Mouse (Mus musculus): ENCODE measurements at regions not wholly inside any gene's neighbourhood (a gene's known extent, or its start where the extent isn't known, plus 50 kb on each side); places are given as distances from the start of the nearest gene placed in this dataset.

GRCm38 (mm10) chr6:35405044-35405443 is 79.1 kb upstream of the Fam180a start:
- no peak for DNase-seq (ENCODE audit: low read depth, low spot score)
- Histone ChIP-seq H3K9ac (ENCODE audit: insufficient read depth, low read depth, low read length, poor library complexity, severe bottlenecking) (no peak overlapping the region), H3K27ac (ENCODE audit: insufficient read depth, low read depth, low read length, poor library complexity, severe bottlenecking) (no peak overlapping the region), H3K4me3 (ENCODE audit: insufficient read depth in 1 of 2, low read depth in 1 of 2, low read length in 2 of 2, poor library complexity in 1 of 2, severe bottlenecking in 1 of 2) (no peak overlapping the region), H3K9me3 (ENCODE audit: control insufficient read depth, insufficient read depth, low read depth, low read length) (no peaks in the 10 kb centered on the region), H3K36me3 (ENCODE audit: control insufficient read depth, insufficient read depth, low read length, poor library complexity, severe bottlenecking) (no peaks in the 10 kb centered on the region), H3K4me1 (ENCODE audit: control insufficient read depth in 2 of 2, insufficient read depth in 2 of 2, low read length in 2 of 2, poor library complexity in 1 of 2) (no peaks in the 10 kb centered on the region)
- TF ChIP-seq CHD2 (IDR thresholded peaks at IDR 0.05; ENCODE audit: low read depth, low read length) = no peak
- no peak for TF ChIP-seq ZC3H11A (IDR thresholded peaks at IDR 0.05; ENCODE audit: borderline replicate concordance, low read depth, low read length)
- TF ChIP-seq ZNF384 (IDR thresholded peaks at IDR 0.05; ENCODE audit: low read depth, low read length) = no peak
- in situ Hi-C loops (cut with MboI; ENCODE audit: low sequenced_read_pairs in 2 of 2, unreplicated experiment in 2 of 2) = no loop called here

GRCm38 (mm10) chr6:35403341-35403910 is 77.5 kb upstream of the Fam180a start:
- H3K9me3 ChIP-seq (ENCODE audit: control insufficient read depth, insufficient read depth, low read depth, low read length) = no peaks in the 10 kb centered on the region
- TF ChIP-seq MAFK (IDR thresholded peaks at IDR 0.05; ENCODE audit: insufficient read depth, low read depth, low read length) (no peak), ZNF384 (IDR thresholded peaks at IDR 0.05; ENCODE audit: low read depth, low read length) (no peak), HCFC1 (IDR thresholded peaks at IDR 0.05; ENCODE audit: borderline replicate concordance, insufficient read depth, low read length) (no peak), CHD2 (IDR thresholded peaks at IDR 0.05; ENCODE audit: low read depth, low read length) (no peak), ZC3H11A (IDR thresholded peaks at IDR 0.05; ENCODE audit: borderline replicate concordance, low read depth, low read length) (no peak)
- DNase-seq (ENCODE audit: low read depth, low spot score) = no peak
- in situ Hi-C loops (cut with MboI; ENCODE audit: low sequenced_read_pairs in 2 of 2, unreplicated experiment in 2 of 2) = no loop called here
- H3K4me1 ChIP-seq (ENCODE audit: control insufficient read depth in 2 of 2, insufficient read depth in 2 of 2, low read length in 2 of 2, poor library complexity in 1 of 2) = no peaks in the 10 kb centered on the region
- no peak overlapping the region for H3K27ac ChIP-seq (ENCODE audit: insufficient read depth, low read depth, low read length, poor library complexity, severe bottlenecking)
- H3K36me3 ChIP-seq (ENCODE audit: control insufficient read depth, insufficient read depth, low read length, poor library complexity, severe bottlenecking) = no peaks in the 10 kb centered on the region
- H3K4me3 ChIP-seq (ENCODE audit: insufficient read depth in 1 of 2, low read depth in 1 of 2, low read length in 2 of 2, poor library complexity in 1 of 2, severe bottlenecking in 1 of 2) = no peak overlapping the region
- H3K9ac ChIP-seq (ENCODE audit: insufficient read depth, low read depth, low read length, poor library complexity, severe bottlenecking) = no peak overlapping the region

DNA sequence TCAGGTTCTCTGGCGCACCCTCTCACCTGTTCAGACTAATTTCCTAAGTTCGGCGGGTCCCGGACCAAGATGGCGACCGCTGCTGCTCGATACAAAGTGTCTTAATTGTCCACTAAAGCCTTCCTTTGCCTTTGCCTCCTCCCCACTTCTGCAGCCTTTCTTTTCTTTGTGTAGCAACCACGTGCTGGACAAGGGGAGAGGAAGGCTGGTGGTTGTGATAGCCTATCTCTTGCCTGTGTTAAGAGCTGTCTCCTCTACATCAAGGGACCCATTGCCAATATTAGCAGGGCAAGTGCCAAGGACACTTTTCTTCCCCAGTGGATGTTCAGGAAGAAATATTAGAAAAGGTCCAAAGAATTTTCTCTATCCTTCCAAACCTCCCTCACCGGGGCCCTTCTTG is 69.8 kb upstream of the Fam180a start:
- no peak for DNase-seq (ENCODE audit: low read depth, low spot score)
- H3K36me3 ChIP-seq (ENCODE audit: control insufficient read depth, insufficient read depth, low read length, poor library complexity, severe bottlenecking) = no peaks in the 10 kb centered on the region
- no peaks in the 10 kb centered on the region for H3K4me1 ChIP-seq (ENCODE audit: control insufficient read depth in 2 of 2, insufficient read depth in 2 of 2, low read length in 2 of 2, poor library complexity in 1 of 2)
- in situ Hi-C loops (cut with MboI; ENCODE audit: low sequenced_read_pairs in 2 of 2, unreplicated experiment in 2 of 2) = loop anchor here in 1 of 2 experiments (25.0 kb wide), 1 partner anchor 992 kb away; the partner anchor contains the start of gene Chrm2
- H3K9me3 ChIP-seq (ENCODE audit: control insufficient read depth, insufficient read depth, low read depth, low read length) = no peaks in the 10 kb centered on the region
- peak overlapping the region; percentile 7 to 32; a peak in 2 of 4 replicates for H3K4me3 ChIP-seq (ENCODE audit: insufficient read depth in 1 of 2, low read depth in 1 of 2, low read length in 2 of 2, poor library complexity in 1 of 2, severe bottlenecking in 1 of 2)
- H3K27ac ChIP-seq (ENCODE audit: insufficient read depth, low read depth, low read length, poor library complexity, severe bottlenecking) = no peak overlapping the region
- TF ChIP-seq MAFK (IDR thresholded peaks at IDR 0.05; ENCODE audit: insufficient read depth, low read depth, low read length) (no peak), ZC3H11A (IDR thresholded peaks at IDR 0.05; ENCODE audit: borderline replicate concordance, low read depth, low read length) (no peak), HCFC1 (IDR thresholded peaks at IDR 0.05; ENCODE audit: borderline replicate concordance, insufficient read depth, low read length) (no peak), ZNF384 (IDR thresholded peaks at IDR 0.05; ENCODE audit: low read depth, low read length) (no peak), CHD2 (IDR thresholded peaks at IDR 0.05; ENCODE audit: low read depth, low read length) (no peak)
- H3K9ac ChIP-seq (ENCODE audit: insufficient read depth, low read depth, low read length, poor library complexity, severe bottlenecking) = no peak overlapping the region

DNA sequence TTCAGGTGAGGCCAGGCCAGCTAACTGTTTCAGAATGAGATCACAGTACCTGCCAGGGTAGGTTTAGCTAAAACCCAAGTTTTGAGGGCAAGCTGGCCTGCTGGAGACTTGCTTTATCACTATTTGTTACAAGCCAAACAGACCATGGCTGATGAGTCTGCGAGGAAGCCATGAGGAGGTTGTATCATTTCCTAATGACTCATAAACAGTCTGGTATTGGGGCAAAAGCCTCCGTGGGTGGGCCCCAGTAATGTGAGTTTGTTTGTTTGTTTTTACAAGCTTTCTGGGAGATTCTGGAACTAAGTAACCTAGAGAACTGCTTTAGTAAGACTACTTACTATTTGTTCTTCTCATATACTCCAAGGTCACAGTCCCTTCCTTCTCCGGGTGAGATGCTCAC is 62.9 kb upstream of the Fam180a start:
- TF ChIP-seq ZNF384 (IDR thresholded peaks at IDR 0.05; ENCODE audit: low read depth, low read length) (no peak), CHD2 (IDR thresholded peaks at IDR 0.05; ENCODE audit: low read depth, low read length) (no peak), MAFK (IDR thresholded peaks at IDR 0.05; ENCODE audit: insufficient read depth, low read depth, low read length) (no peak), HCFC1 (IDR thresholded peaks at IDR 0.05; ENCODE audit: borderline replicate concordance, insufficient read depth, low read length) (no peak), ZC3H11A (IDR thresholded peaks at IDR 0.05; ENCODE audit: borderline replicate concordance, low read depth, low read length) (no peak)
- Histone ChIP-seq H3K9me3 (ENCODE audit: control insufficient read depth, insufficient read depth, low read depth, low read length) (no peaks in the 10 kb centered on the region), H3K4me1 (ENCODE audit: control insufficient read depth in 2 of 2, insufficient read depth in 2 of 2, low read length in 2 of 2, poor library complexity in 1 of 2) (no peaks in the 10 kb centered on the region), H3K4me3 (ENCODE audit: insufficient read depth in 1 of 2, low read depth in 1 of 2, low read length in 2 of 2, poor library complexity in 1 of 2, severe bottlenecking in 1 of 2) (no peak overlapping the region), H3K9ac (ENCODE audit: insufficient read depth, low read depth, low read length, poor library complexity, severe bottlenecking) (no peak overlapping the region), H3K27ac (ENCODE audit: insufficient read depth, low read depth, low read length, poor library complexity, severe bottlenecking) (no peak overlapping the region), H3K36me3 (ENCODE audit: control insufficient read depth, insufficient read depth, low read length, poor library complexity, severe bottlenecking) (no peaks in the 10 kb centered on the region)
- DNase-seq (ENCODE audit: low read depth, low spot score) = no peak
- in situ Hi-C loops (cut with MboI; ENCODE audit: low sequenced_read_pairs in 2 of 2, unreplicated experiment in 2 of 2) = loop anchor here in 1 of 2 experiments (25.0 kb wide), 1 partner anchor 998 kb away; the partner anchor contains the start of gene Chrm2

Data from ES-E14 (cell line).